Mouse (Mus musculus): ENCODE data around the gene Duoxa1.
"Not testable (repeated sequence)": the region's sequence is repeated elsewhere in the genome, so short reads cannot be mapped to it uniquely, and the experiment has no call there.

The Duoxa1 gene

DNA sequence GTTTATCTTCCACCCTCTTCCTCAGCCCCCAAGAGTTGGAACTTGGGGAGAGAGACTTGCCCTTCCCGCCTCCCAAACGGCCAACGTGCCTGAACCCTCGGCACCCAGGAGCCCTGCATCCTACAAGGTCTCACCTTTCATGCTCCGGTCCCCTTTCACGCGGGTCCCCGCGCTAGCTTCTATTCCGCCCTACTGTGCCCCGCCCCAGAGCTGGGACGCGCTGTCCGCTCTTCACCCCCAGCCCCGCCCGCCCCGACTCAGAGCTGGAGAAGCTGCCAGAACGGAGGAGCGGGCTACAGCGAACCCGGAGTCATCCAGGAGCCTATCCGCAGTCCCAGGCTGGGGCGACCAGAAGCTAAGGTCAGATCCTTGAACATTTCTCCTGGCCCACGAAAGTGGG lies at the start of gene Duoxa1:
Gene Duoxa1 (minus strand): TSS at position 195 of the 400 bp plus-strand sequence.
- no peak for DNase-seq

DNA sequence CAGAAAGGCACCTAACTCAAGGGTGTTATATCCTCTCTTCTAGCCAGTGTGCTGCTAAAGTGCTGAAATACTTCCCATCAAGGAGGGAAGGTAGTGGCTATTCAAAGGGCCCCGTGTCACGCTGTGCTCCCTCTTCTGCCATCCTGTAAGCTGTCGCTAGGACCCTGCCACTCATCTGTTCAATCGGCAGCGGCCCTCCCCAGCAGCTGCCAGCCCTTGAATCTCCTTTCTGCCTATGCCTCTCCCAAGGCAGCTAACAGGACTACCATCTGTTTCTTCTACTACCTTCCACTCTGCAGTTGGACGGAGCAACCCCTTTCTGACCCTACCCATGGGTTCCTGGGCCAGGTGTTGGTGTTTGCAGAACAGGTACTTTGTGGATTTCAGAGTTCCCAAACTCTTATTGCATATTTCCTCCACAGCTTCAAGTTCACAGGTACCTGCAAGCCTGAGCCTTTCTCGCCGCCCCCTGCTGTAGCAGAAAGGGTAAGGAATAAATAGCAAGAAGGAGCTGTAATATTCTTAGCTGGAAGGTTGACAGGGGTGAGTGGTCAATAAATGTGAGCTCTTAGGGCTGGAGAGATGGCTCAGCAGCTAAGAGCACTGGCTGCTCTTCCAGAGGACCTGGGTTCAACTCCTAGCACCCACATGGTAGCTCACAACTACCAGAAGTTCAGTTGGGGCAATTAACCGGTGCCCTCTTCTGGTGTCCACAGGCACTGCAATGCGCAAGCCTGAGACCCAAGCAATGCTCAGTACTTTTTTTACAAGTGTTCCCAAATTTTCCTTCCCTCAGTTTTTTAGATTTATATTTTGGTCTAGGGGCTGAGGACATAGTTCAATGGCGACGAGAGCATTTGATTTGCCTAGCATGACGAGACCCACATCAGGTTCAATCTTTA lies 49.3 kb upstream of the Duoxa1 start:
- DNase-seq: no peak

DNA sequence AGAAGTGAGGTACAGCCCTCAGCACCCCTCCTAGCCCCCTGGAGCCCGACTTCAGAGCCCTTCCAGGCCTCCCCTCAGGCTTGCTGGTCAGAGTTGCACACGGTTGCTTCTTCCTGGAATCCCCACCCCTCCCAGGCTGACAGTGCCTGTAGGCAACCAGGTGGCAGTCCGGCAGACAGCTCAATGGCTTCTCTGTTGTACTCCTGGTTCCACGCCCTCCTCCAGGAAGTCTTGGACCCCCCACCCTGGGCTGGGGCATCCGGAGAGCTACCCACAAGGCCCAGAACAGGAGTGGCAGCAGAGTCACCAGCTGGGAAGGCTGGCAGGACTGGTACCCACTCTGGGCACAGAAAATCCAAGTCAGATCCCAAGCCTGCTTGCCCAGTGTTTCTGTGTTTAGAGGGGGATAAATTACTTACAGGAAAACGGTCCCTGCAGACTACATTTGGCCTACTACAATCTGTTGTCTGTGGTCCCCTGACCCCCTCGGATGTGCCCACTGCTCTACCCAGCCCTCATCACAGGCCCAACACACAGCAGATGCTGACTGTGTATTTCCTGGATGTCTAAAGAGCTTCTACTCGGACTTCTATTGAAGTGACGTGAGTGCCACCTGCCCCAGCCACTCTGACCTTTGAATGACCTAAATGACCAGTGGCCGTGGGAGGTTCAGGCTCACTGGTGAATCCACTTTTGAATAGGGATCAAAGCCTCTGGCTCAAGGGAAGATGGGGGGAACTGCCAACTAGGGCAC lies 48.5 kb upstream of the Duoxa1 start:
- DNase-seq: no peak

DNA sequence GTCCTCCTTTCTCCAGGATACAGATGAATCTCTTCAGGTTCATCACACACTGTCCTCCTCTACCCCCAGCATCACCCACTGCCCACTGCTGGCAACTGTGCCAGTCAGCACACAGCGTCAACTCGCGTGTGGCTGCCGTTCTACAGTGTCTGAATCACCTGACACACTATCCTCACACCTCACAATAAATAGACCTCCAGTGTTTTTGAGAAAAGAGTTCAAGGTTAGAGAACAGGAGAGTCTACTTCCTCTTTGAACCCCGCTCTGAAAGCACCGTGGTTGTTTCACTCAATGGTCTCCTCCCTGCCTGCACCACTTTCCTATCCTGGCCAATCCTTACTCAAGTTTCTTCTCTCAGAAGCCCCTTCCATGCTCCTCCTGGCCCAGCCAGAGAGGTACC lies 47.7 kb upstream of the Duoxa1 start:
- DNase-seq: no peak

DNA sequence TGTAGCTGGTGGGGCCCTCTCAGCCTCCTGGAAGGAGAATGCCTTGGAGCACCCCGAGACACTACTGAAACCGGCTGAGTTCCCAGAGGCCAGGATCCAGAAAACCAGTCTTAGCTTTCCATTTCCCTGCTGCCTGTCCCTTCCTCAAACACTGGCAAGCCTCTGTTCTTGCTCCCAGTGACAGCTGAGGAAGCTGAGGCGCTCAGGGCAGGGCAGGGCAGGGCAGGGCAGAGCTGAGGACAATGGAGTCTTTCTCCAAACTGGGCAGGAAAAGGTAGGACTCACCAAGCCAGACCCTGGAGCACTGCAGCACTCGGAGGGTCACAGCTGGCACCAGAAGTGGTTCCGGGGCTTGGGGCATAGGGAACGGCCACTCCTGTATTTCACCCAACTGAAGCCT lies 46.8 kb upstream of the Duoxa1 start:
- no peak for DNase-seq

DNA sequence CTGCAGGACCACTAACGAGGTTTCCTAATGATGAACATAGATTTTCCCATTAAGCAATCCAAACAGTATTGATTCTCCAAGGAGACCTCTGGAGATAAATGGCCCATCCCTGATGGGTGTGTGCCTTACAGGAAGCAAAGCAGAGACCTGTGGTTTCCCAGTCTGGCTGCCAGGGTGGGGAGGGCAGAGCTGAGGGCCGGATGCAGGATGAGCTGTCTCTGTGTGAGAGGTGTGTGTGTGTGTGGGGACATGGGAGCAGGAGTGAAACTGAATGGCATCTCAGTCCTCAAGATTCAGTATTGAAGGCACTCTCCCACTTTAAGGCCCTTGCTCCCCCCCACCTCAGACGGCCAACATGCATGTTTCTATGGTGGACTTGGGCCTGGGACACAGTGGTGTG lies 42.7 kb upstream of the Duoxa1 start:
- DNase-seq: no peak

DNA sequence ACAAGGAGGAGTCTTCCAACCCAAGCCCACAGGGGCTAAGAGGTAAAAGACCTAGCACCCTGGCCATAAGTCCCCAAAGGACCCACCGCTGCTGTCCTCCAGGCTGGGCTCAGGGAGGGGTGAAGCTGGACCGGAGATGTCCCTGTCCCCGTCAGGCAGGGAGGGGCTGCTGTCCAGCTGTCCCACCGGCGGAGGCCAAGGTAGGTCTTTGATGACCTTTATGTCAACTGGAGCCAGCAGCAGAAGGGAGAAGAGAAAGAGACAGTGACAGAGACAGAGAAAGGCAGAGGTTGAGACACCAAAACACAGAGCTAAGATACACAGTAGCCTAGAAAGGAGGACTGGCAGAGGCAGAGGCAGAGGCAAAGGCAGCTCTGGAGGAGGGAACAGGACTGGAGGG lies 41.9 kb upstream of the Duoxa1 start:
- DNase-seq: no peak

DNA sequence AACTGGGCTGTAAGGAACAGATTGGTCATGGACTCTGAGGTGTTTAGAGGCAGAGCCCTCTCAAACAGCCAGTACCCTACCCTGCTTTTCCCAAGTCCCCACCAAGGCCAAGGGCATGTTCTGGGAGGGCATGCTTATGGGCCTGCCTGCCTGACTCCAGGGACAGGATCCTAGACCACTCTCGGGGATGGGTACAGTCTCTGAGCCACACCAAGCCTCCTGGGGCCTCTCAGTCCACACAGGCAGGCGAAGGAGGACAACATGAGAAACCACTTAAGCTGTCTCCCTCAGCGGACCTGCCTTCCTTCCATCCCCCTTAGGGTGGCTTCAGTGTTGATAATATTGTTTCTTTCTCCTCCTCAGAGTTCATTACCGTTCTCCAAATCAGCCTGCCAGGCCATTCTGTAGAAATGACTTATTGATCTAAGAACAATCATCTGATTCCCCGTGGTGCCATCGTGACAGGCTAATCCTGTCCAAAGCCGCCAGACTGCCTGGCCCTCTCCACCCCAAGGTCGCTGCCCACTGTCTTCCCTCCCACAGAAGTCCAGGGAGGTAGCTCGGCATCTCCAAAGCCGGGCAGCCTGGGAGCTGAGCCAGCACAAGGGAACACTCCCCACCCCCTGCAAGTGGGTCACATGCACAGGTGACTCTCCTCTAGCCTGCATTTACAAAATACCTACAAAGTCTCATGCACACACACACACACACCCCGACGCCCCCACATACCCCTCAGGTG lies 40.8 kb upstream of the Duoxa1 start:
- peak; percentile 50 for DNase-seq

DNA sequence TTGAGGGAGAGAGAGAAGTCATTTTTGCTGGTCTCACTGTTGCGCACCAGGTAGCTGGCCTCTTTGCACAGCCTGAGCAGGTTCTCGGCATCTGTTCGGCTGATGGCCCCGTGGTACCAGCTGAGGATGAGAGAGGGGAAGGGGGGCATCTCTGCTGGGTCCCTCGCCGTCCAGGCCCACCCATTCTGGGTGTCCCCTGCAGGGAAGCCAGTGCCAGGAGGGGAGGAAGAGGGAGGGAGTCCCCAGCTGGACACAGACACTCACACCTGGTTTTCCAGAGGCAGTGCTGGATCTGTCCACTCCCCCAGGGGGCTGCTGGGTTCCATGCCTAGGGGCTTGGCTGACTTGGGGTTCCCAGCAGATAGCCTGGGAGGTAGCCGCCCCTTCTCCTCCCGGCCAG lies 40.2 kb upstream of the Duoxa1 start:
- no peak for DNase-seq

DNA sequence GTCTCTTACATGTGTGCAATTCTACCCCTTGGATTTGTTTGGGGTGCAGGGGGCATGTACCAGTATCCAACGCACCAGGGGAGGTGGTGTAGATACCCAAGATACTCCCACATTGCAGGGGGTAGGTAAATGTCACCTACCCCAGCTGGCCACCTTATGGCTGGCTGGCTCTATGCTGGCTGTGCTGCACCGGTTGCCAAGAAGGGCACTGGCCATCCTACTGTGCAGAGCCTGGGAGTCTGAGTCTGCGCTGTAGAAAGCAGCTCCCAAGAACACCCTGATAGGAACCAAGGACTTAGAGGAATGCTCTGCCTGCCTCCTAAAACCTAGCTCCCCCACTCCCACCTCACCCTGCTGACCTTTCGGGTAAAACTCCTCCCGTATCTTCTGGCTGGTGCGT lies 39.5 kb upstream of the Duoxa1 start:
- no peak for DNase-seq

DNA sequence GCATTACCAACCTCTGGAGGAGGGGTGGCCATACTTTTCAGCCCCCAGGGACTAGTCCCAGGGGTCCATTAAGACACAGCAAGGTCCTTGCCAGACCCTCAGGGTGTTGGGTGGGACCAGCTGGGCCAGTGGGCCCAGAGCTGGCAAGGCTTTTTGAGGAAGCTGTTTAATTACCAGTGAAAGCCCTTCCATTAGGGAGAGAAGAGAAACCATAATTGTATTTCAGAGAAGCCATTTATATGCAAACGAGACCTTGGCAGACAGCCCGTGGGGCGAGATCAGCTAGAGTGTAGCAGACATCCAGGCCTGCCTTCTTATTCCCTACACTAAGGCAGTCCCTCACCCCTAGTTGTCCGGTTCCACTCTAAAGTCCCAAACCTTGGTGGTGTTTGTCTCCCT lies 38.4 kb upstream of the Duoxa1 start:
- DNase-seq: peak; percentile 74

DNA sequence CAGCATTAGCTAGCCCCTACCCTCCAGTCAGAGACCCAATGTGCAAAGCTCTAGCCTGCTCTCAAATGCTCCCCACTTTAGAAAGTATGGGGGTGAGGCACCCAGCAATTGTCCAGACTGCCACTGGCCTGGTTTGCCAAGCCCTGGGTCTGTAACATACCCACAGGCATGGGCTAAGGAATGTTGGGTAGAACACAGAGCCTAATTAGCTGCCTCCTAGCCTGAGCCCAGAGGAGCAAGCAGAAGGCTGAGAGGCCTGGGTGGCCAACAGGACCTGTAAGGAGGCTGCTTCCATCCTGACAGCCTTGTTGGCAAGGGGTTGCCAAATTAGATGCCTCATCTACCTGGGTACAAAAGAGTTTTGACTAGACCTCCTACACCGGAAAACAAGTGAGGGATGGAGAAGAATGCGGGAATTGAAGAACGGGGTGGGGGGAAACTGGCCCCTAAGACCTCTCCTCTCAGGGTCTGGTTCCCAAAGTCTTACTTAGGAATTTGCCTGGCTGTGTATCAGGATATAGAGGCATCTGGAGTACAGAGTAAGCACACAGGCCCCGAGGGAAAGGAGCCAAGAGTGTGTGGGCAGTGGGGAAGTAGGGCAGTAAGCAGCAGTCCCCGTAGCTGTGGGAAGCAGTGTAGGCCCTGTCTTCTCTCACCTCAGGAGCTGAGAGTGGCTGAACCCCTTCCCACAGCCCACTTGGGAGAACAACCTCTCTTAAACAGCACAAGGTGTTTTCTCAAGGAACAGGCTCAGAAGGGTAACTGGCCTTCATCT lies 37.8 kb upstream of the Duoxa1 start:
- no peak for DNase-seq

DNA sequence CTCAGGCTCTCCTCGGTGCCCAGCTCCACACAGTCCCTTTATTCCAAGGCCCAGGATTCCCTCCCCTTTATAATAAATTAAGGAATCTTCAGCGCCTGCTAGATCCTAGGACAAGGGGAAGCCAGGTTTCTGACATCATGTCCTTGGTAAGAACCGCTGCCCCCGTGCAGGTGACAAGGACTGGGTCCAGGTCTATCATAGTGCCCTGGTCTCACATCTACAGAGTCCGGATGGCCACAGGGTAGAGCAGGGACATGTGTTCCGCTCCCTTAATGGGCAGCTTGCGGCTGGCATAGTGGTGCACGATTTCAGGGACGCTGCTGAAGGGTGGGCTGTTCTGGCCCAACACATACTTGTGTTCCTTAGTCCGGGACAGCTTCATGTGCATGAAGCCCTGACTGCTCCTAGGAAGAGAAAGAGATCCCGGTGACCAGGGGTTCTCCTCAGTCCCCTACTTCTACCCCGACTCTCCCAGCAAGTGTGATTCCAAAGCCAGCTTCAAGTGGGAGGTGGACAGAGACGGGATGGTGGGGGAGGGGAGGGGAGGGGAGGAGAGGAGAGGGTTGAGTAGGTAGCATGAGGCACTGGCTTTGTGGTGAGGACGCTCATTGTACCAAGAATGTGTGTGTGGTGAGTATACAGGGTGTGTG lies 35.7 kb upstream of the Duoxa1 start:
- DNase-seq: peak; percentile 44

DNA sequence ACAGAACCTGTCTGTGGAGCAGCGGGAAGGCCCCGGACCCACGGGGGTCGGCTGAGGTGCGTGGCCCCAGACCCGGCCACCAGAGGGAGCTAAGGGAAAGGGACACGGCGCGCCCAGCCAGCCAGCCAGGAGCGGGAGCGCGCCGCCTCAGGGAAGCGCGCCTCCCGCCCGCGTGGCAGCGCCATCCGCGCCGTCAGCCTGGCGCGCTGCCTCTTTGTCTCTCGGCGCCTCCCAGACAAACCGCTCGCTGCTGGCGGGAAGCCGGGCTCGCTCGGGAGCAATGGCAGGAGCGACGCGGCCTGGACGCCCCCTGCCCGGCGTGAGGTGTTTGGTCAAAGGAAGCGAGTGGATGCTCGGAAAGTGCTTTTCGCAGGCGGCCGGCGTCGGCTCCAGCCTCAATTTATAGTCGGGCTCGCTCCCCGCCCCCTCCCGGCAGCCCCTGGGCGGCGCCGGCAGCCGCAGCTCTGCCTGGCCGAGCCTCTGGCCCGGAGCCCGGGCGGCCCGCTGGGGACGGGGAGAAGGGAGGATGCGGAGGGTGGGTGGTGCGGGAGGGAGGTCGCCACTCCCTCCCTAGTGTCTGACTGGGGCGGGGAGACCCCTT lies 35.1 kb upstream of the Duoxa1 start:
- peak; percentile 95 for DNase-seq

DNA sequence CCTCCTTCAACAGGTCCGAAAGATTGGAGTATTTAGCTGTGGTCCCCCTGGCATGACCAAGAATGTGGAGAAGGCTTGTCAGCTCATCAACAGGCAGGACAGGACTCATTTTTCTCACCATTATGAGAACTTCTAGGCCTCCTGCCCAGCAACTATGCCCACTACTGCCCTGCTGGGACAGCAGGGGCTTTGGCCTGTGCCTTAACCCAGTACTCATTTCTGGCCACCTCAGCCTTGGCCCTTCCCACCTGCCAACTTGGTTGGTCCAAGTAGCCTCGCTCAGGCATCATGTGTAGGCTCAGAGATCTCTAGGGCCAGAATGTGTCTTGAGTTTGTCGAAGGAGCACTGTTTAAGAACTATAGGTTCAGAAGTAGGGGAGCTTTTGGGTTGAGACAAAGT lies 33.7 kb upstream of the Duoxa1 start:
- no peak for DNase-seq

DNA sequence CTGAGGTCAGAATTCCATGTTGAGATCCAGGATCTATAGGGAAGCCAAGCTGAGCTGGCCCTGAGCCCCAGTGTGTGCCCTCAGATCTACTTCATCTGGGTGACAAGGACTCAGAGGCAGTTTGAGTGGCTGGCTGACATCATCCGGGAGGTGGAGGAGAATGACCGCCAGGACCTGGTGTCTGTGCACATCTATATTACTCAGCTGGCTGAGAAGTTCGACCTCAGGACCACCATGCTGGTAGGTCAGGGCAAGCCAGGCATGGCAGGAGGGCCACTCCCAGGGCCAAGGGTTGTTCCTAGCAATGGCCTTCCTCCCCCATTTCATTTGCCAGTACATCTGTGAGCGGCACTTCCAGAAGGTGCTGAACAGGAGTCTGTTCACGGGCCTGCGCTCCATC lies 32.6 kb upstream of the Duoxa1 start:
- DNase-seq: not testable (repeated sequence)

DNA sequence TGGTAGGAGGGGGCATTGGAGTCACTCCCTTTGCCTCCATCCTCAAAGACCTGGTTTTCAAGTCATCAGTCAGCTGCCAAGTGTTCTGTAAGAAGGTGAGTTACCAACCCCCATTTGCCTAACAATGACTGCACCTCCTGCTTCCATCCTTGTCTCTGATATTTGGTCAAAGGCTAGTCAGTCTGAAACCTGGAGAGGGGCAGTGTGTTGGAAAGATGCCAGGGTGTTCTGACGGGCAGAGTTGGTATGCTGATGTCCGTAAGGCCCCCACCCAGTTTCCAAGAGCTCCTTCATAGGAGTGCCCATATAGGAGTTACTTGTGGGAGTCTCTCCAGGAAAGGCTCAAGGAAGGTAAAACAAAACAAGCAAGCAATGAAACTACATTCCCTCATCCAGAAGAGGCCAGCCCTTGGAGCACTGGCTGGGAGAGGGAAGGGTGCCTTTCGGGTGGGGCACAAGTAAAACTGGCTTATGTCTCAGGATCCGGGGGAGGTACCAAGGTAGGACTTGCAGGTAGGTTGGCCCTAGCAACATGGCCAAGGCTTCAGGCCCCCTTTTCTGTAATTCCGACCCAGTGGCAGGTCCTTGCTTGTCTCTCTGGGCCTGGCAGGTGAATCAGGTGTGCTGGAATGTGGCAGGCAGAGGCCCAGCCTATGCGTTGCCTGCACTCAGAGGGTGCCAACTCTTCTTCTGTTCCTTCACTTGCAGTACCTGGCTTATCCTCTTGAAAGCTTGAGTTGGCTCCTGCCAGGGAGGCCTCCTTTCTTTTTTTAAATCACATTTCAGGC lies 31.8 kb upstream of the Duoxa1 start:
- no peak for DNase-seq

DNA sequence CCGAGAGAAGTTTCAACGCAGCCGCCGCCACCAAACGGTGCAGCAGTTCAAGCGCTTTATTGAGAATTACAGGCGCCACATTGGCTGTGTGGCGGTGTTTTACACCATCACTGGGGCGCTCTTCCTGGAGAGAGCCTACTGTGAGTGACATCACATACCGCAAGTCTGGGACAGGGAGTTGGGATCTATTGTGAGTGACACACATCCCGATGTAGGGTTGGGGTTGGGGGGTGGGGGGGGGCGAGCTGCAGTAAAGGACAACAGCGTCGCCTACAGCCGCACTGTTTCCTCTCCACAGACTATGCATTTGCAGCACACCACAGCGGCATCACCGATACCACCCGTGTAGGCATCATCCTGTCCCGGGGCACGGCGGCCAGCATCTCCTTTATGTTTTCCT lies 23.8 kb upstream of the Duoxa1 start:
- no peak for DNase-seq

DNA sequence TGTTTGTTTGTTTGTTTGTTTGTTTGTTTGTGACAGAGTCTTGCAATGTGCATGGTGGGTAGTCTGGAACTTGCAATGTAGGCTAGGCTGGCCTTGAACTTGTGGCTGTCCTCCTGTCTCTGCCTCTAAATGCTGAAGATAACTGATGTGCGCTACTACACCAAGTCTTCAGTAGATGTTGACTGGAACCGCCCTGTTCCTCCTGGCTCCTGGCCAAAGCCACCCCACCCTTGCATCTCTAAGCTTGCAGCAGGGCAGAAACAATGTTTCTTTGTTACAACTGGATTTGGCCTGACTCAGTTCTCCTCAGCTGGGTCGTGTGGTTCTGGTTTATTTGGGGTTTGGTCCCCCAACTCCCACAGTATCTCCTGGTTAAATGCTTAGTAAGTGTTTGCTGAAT lies 20.6 kb upstream of the Duoxa1 start:
- peak; percentile 41 for DNase-seq

DNA sequence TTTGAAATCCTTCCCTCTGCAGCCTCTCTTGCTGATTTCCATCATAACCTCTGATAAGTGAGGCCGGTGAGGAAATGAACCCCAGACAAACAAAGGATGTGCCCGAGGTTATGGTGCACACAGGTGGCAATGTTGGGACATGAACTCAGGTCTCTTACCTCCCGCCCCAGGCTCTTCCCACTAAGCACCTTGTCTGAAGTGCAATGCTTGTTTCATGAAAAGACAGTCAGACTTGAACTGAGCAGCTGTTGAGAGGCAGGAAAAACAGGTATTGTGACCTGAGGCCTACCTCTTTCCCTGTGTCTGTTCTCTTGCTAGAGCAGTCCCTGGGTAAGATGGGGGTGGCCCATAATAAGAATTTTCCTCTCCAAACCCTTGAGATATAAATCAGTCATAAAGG lies 18.7 kb upstream of the Duoxa1 start:
- DNase-seq: no peak

DNA sequence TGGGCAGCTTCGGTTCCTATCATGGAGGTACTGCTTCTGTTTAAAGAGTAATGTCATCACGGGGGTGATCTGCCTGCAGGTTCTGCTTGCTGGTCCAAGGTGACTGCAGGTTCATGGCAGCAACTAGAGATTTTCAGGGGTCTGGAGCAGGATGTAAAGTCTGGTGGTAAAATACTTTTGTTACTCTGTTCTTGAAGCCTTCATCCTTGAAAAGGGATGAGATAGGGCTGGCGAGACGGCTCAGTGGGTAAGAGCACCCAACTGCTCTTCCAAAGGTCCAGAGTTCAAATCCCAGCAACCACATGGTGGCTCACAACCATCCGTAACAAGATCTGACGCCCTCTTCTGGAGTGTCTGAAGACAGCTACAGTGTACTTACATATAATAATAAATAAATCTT lies 16.8 kb upstream of the Duoxa1 start:
- DNase-seq: not testable (repeated sequence)

Measured in kidney, postnatal 10 days (tissue).